Mouse (Mus musculus): ENCODE measurements around the gene Tspan5. TPM values are rescaled to one million over a fixed set of nuclear protein-coding genes. Genes with fewer than 3 reads are reported as not detected.
A peak's percentile ranks its signal among the peaks of the same experiment; 100 is the strongest.

Gene Tspan5
- total RNA-seq, 2 experiments from 2014 or later = 256 to 284 TPM

DNA sequence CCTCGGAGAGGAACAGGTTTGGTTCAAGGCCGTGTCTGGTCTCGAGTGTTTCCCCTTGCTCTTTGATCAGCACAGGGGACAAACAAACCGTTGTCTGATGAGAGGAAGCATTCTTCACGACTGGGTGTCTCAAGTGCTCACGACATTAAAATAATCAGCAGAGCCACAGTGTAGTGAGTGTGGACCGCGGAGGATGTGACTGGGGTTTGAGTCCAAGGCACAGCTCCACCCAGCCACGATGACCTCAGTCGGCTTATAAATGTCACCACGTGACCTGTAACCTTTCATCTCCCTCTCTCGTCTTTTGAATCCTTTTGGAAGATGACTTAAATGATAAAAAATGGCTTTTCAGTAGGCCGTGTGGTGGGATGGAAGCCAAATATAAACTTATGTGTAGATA lies 126.4 kb downstream of the Tspan5 start:
- DNase-seq (ENCODE audit: low spot score in 2 of 2) = no peak

DNA sequence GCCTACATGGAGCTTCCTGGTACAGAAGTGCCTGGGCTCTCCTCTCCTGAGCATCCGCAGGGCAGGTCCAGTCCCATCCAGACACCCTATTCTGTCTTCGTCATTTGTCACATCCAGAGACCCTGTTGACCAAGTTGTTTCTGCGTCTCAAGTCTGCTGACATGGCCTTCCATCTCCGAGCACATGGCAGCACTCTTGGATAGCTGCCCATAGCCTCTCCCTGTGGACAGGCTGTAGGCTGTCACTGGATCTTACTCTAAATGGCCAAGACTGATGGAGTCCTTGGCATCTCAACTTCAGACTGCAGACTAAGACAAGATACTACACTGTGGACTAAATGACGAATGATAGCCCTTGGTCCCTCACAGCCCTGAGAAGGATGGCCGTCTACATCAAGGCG lies 133.3 kb downstream of the Tspan5 start:
- no peak for DNase-seq (ENCODE audit: low spot score in 2 of 2)

- no peak for DNase-seq (ENCODE audit: low spot score in 2 of 2)
Measured at GRCm38 (mm10) chr3:138875936-138876335, 133.9 kb downstream of the Tspan5 start.

DNA sequence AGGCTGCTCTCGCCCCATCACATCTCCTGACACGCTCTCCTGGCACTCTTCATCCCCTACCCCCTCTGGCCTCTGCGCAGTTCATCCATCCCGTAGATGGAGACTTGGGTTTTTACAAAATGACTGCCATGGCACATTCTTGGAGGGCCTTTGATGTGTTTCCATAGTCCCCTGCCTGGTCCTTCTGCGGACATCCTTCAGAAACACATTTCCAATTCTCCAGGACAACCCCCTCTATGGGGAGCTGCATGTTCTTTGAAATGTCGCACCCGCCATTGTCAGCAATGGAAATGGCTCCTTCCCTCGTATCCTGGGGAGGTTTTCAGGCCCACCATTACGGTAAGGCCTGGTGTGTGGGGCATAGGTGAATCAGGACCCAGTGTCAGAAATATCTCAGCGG lies 134.4 kb downstream of the Tspan5 start:
- DNase-seq (ENCODE audit: low spot score in 2 of 2) = no peak

DNA sequence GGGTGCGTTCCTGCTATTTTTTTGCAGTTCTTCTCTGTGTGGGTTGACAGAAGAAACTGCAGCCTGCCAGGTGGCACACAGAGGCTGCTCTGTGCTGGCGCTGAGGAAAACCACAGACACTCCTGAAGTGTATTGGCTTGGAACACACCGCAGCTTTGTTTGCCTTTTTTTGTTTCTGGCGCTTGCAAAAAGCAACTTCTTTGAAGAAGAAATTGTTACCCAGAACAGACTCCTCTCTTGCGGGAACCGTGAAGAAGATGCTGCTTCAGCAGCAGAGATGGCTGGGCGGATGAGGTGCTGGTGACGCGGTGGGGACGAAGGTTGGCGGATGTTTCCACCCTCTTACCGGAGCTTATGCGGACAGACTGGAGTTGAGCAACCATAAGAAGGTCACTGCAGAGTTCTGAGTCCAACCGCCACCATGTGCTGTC lies 135.0 kb downstream of the Tspan5 start:
- peak in 1 of 2 experiments; percentile 59 for DNase-seq (ENCODE audit: low spot score in 2 of 2)

GRCm38 (mm10) chr3:138877741-138878140 lies 135.7 kb downstream of the Tspan5 start:
- DNase-seq (ENCODE audit: low spot score in 2 of 2) = no peak

DNA sequence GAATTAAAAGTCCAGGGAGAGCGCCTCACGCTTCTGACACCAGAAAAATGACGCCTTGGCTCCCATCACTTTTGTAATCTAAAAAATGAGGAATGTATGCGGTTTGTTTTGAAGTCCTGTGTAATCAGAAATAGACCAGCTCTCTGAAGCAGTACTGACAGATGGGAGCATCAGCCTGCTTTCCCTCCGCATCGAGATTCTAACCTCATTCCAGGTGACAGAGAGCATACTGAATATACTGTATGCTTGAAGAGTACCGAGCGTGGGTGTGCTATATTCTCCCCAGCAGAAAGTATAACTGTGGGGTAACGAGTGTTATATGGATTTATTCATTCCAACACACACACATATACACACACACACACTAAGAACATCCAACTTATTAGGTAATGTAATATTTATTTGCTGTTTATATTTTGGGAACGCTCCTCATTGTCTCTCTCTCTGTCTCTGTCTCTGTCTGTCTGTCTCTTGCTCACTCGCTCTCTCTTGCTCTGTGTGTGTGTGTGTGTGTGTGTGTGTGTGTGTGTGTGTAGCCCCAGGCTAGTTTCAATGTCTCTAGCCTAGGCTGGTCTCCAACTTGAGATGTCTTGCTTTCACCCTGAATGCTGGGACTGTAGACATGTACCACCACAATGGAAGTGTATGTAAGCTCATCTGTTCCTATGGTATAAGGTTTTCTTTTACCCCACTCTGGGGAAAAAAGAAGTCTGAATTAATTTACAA lies 139.2 kb downstream of the Tspan5 start:
- no peak for DNase-seq (ENCODE audit: low spot score in 2 of 2)

- no peak for DNase-seq (ENCODE audit: low spot score in 2 of 2)
Measured at GRCm38 (mm10) chr3:138881725-138882347, 139.8 kb downstream of the Tspan5 start.

- DNase-seq (ENCODE audit: low spot score in 2 of 2) = no peak
Measured at GRCm38 (mm10) chr3:138886121-138886520, 144.1 kb downstream of the Tspan5 start.

DNA sequence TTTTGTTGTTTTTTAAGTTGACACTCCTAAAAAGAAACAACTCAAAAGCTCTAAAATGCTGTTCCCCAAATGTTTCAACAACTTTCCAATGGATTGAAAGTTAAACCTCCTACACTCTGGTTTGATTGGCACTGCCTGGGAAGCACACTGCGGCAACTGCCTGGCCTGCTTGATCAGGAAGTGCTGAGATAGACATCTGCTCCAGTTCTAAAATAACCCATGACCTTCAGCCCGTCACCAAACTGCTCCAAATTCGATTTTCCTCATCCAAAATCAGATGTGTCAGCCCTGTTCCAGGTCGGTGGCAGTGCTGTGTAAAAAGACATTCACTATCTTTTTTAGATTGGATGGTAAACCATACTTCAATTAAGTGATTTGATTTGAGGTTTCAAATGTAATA lies 147.2 kb downstream of the Tspan5 start:
- DNase-seq (ENCODE audit: low spot score in 2 of 2) = no peak

- DNase-seq (ENCODE audit: low spot score in 2 of 2) = no peak
Measured at GRCm38 (mm10) chr3:138889769-138890295, 147.8 kb downstream of the Tspan5 start.

GRCm38 (mm10) chr3:138893520-138893919 lies 151.5 kb downstream of the Tspan5 start:
- no peak for DNase-seq (ENCODE audit: low spot score in 2 of 2)

- DNase-seq (ENCODE audit: low spot score in 2 of 2) = no peak
Measured at GRCm38 (mm10) chr3:138897500-138897899, 155.5 kb downstream of the Tspan5 start.

- DNase-seq (ENCODE audit: low spot score in 2 of 2) = no peak
Measured at GRCm38 (mm10) chr3:138898055-138898454, 156.1 kb downstream of the Tspan5 start.

GRCm38 (mm10) chr3:138900571-138901141 lies 158.7 kb downstream of the Tspan5 start:
- peak; percentile 46 to 59 for DNase-seq (ENCODE audit: low spot score in 2 of 2)

DNA sequence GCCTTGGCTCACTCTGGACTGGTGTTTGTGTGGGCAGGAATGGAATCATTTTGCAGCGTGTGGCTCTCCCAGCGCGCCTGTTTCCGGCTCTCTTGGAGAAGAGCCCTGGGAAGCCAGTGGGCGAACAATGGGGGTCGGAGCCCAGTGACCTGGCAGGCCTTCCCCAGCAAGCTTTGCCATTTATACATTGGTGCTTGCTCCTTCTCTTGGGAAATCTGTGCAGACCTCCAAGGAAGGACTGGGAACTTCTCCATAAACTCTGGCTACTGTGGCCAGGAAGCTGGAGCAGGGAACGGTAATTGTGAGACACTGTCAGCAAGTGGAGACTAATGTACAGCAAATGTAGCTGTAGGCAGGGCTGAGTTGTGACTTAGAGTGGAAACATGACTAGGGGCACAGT lies 163.7 kb downstream of the Tspan5 start:
- peak in 1 of 2 experiments; percentile 47 for DNase-seq (ENCODE audit: low spot score in 2 of 2)

- peak; percentile 64 to 74 for DNase-seq (ENCODE audit: low spot score in 2 of 2)
Measured at GRCm38 (mm10) chr3:138906112-138906880, 164.3 kb downstream of the Tspan5 start.

- DNase-seq (ENCODE audit: low spot score in 2 of 2) = no peak
Measured at GRCm38 (mm10) chr3:138909313-138909712, 167.3 kb downstream of the Tspan5 start.

- DNase-seq (ENCODE audit: low spot score in 2 of 2) = no peak
Measured at GRCm38 (mm10) chr3:138912504-138912903, 170.5 kb downstream of the Tspan5 start.

DNA sequence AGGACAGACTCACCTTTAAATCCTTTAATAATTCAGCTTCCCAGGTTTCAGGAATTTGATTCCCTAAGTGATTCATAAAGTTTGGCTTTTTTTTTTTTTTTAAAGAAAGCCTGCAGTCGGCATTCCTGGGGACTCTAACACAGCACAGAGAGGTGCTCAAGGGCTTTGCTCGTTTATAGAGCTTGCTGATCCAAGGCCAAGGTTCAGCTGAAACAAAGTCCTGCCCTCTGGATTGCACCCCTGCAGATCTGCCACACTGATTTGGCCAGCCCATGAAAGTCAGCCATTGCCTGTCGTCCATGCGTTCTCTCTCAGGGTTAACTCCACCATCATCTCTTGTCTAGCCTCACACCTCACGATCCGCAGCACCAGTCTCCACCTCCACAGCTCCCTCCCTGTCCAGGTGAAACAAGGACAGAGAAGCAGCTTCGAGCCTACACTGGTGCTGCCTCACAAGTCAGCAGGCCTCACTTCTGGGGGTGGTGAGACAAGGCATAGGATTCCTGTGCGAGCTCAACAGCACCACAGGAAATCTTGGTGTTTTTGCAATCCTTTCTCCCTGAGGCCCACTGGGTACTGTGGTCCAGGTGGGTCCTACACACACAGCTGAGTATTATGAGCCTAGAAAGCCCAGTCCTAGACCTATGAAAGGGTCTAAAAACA lies 172.8 kb downstream of the Tspan5 start:
- DNase-seq (ENCODE audit: low spot score in 2 of 2) = no peak

DNA sequence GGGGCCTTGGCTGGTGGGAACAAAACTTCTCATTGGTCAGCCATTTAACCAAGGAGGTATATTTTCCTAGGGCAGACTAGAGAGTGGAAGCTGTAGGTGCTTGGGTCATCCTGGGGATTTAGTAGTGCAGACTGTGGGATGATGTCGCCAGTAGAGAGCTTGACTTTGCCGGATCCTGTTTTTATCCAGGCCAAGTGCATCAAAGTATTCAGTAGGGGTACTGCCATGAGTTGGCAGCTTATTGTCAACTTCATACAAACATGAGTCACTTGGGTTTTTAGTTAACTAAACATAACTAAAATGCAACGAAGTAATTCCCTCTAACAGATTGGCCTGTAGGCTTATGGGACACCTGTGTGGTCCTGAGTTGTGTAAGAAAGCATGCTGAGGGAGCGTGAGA lies 174.6 kb downstream of the Tspan5 start:
- no peak for DNase-seq (ENCODE audit: low spot score in 2 of 2)

Data from left cerebral cortex, adult 18-20 months (tissue).